Mouse (Mus musculus) limb, embryonic 14.5 days (tissue): ENCODE measurements around the gene Dntt. TPM values are rescaled to one million over a fixed set of nuclear protein-coding genes. Genes with fewer than 3 reads are reported as not detected.

Experiments
- ATAC-seq: fragments of 200-750 bp; cut with Nextera tagmentation; 2 replicates; pipeline ENCODE4 v1.8.0; 2017; ENCODE audit warnings: low read depth, moderate number of reproducible peaks, moderate TSS enrichment; ENCODE audit not compliant: low FRiP score
- DNase-seq: peaks from one replicate; pipeline ENCODE4 v3.0.0-alpha.2; 2015; ENCODE audit warnings: low spot score
- H3K27ac ChIP-seq: fragments of 300-500 bp; sonication (generic); replicated peaks from 2 replicates; pipeline ENCODE4 v1.5.1; 2014; ENCODE audit warnings: low read depth, mild to moderate bottlenecking, low read length, moderate library complexity, mixed read lengths
- H3K27me3 ChIP-seq: fragments of 300-500 bp; sonication (generic); 2 replicates; pipeline ENCODE4 v1.6.1; 2014; ENCODE audit warnings: low read length, mixed read lengths; ENCODE audit not compliant: control insufficient read depth, insufficient read depth
- H3K36me3 ChIP-seq: fragments of 300-500 bp; sonication (generic); 2 replicates; pipeline ENCODE4 v1.6.1; 2014; ENCODE audit warnings: mild to moderate bottlenecking, low read length, moderate library complexity, mixed read lengths; ENCODE audit not compliant: control insufficient read depth, insufficient read depth
- H3K4me1 ChIP-seq: fragments of 300-500 bp; sonication (generic); 2 replicates; pipeline ENCODE4 v1.6.1; 2014; ENCODE audit warnings: antibody characterized with exemption, low read length, mixed read lengths; ENCODE audit not compliant: control insufficient read depth, insufficient read depth
- H3K4me2 ChIP-seq: fragments of 300-500 bp; sonication (generic); replicated peaks from 2 replicates; pipeline ENCODE4 v1.6.1; 2014; ENCODE audit warnings: low read depth, mild to moderate bottlenecking, low read length, moderate library complexity; ENCODE audit not compliant: severe bottlenecking
- H3K4me3 ChIP-seq: fragments of 300-500 bp; sonication (generic); replicated peaks from 2 replicates; pipeline ENCODE4 v1.5.1; 2014; ENCODE audit warnings: low read length
- H3K9ac ChIP-seq: fragments of 300-500 bp; sonication (generic); 2 replicates; pipeline ENCODE4 v1.6.1; 2014; ENCODE audit warnings: mild to moderate bottlenecking, low read depth, low read length, moderate library complexity; ENCODE audit not compliant: severe bottlenecking
- H3K9me3 ChIP-seq: fragments of 300-500 bp; sonication (generic); 2 replicates; pipeline ENCODE4 v1.6.1; 2016; ENCODE audit warnings: low read length; ENCODE audit not compliant: control insufficient read depth
- POLR2A ChIP-seq: fragments of 200-500 bp; IDR thresholded peaks from 2 replicates; pipeline ENCODE4 v1.8.0; 2012; ENCODE audit warnings: inconsistent platforms, mild to moderate bottlenecking, moderate library complexity, borderline replicate concordance; ENCODE audit not compliant: insufficient read depth, insufficient read length; ENCODE audit errors: extremely low read depth
- WGBS: fragments of 180-500 bp; shearing (Covaris S2); extraction: QIAGEN DNeasy Blood & Tissue Kit; methylation state at CpG from one replicate; pipeline ENCODE4 v1.1.7; 2014; 5-methylcytosine and 5-hydroxymethylcytosine counted together
- polyA plus RNA-seq, 2 experiments: library from polyadenylated mRNA; depleted of rRNA in 1 of 2; stranded (reverse) in 1 of 2; unstranded in 1 of 2; fragments of >200 nt; fragmentation: Nextera tagmentation in 1 of 2; extraction: Ambion mirVana in 1 of 2; gene quantifications; 2 replicates each; pipeline versions ENCODE4 v1.2.1 to v1.2.3; 2012 to 2014

The Dntt gene
- polyA plus RNA-seq (2012; rRNA removed) = not detected in 2 replicates
- polyA plus RNA-seq (2014; fragmentation: Nextera tagmentation; extraction: Ambion mirVana) = not detected in 2 replicates

- Histone ChIP-seq H3K4me1 (no peaks in the 10 kb centered on the region), H3K27me3 (no peaks in the 10 kb centered on the region), H3K27ac (no peak within 1 kb of the TSS), H3K4me2 (no peak within 1 kb of the TSS), H3K36me3 (no peaks in the 10 kb centered on the region), H3K9ac (no peak within 1 kb of the TSS), H3K9me3 (no peaks in the 10 kb centered on the region), H3K4me3 (no peak within 1 kb of the TSS)
- no peak for DNase-seq
- TF ChIP-seq POLR2A = no peak
- 87% methylated on average over 6 of the region's 6 CpGs for WGBS
- no peak for ATAC-seq
These were observed at the start of gene Dntt for GRCm38 (mm10) chr19:41029219-41029618. Gene Dntt (plus strand): TSS chr19:41029275.

GRCm38 (mm10) chr19:40980671-40981070 lies 48.4 kb upstream of the Dntt start:
- H3K9ac ChIP-seq = no peak overlapping the region
- WGBS = 68% methylated on average over 5 of the region's 5 CpGs
- ATAC-seq = no peak

GRCm38 (mm10) chr19:40984536-40984935 lies 44.5 kb upstream of the Dntt start:
- H3K9ac ChIP-seq = no peak overlapping the region
- H3K9me3 ChIP-seq = no peaks in the 10 kb centered on the region
- TF ChIP-seq POLR2A = no peak
- H3K4me2 ChIP-seq = no peak overlapping the region
- WGBS = 100% methylated on average over 1 of the region's 1 CpGs
- DNase-seq = no peak
- H3K4me3 ChIP-seq = no peak overlapping the region
- H3K27ac ChIP-seq = no peak overlapping the region
- ATAC-seq = no peak
- no peaks in the 10 kb centered on the region for H3K4me1 ChIP-seq
- H3K36me3 ChIP-seq = no peaks in the 10 kb centered on the region
- H3K27me3 ChIP-seq = no peaks in the 10 kb centered on the region

More at GRCm38 (mm10) chr19:40980671-40981070, 48.4 kb upstream of the Dntt start:
- DNase-seq = no peak
- Histone ChIP-seq H3K9me3 (no peaks in the 10 kb centered on the region), H3K4me1 (no peaks in the 10 kb centered on the region), H3K36me3 (no peaks in the 10 kb centered on the region), H3K4me2 (no peak overlapping the region), H3K27me3 (no peaks in the 10 kb centered on the region), H3K27ac (no peak overlapping the region), H3K4me3 (no peak overlapping the region)
- TF ChIP-seq POLR2A = no peak

- no peak for ATAC-seq
- TF ChIP-seq POLR2A = no peak
- WGBS = 74% methylated on average over 5 of the region's 5 CpGs
- H3K36me3 ChIP-seq = no peaks in the 10 kb centered on the region
- DNase-seq = no peak
- no peak overlapping the region for H3K4me3 ChIP-seq
- H3K9me3 ChIP-seq = no peaks in the 10 kb centered on the region
- no peak overlapping the region for H3K9ac ChIP-seq
- H3K27ac ChIP-seq = no peak overlapping the region
- H3K4me2 ChIP-seq = no peak overlapping the region
- H3K4me1 ChIP-seq = peaks cover 3% of the 10 kb centered on the region; the same call in 1 of the 2 replicates
- H3K27me3 ChIP-seq = no peaks in the 10 kb centered on the region
These were observed 40.2 kb upstream of the Dntt start for GRCm38 (mm10) chr19:40988856-40989255.

- Histone ChIP-seq H3K9ac (no peak overlapping the region), H3K36me3 (no peaks in the 10 kb centered on the region), H3K4me1 (peaks cover 9% of the 10 kb centered on the region), H3K4me2 (no peak overlapping the region), H3K27ac (no peak overlapping the region), H3K4me3 (no peak overlapping the region), H3K27me3 (no peaks in the 10 kb centered on the region), H3K9me3 (no peaks in the 10 kb centered on the region)
- no peak for ATAC-seq
- no peak for TF ChIP-seq POLR2A
- 80% methylated on average over 9 of the region's 9 CpGs for WGBS
- no peak for DNase-seq
These were observed 39.0 kb upstream of the Dntt start for GRCm38 (mm10) chr19:40989961-40990600.

- TF ChIP-seq POLR2A = no peak
- WGBS = 92% methylated on average over 17 of the region's 17 CpGs
- Histone ChIP-seq H3K9ac (no peak overlapping the region), H3K36me3 (no peaks in the 10 kb centered on the region), H3K27me3 (no peaks in the 10 kb centered on the region), H3K27ac (no peak overlapping the region), H3K9me3 (no peaks in the 10 kb centered on the region), H3K4me3 (no peak overlapping the region), H3K4me1 (peaks cover 16% of the 10 kb centered on the region), H3K4me2 (no peak overlapping the region)
- DNase-seq (no peak), ATAC-seq (no peak)
These were observed 38.2 kb upstream of the Dntt start for GRCm38 (mm10) chr19:40990781-40991343.
